Mouse (Mus musculus) midbrain, postnatal 0 days (tissue): ENCODE measurements around the gene Drd3. TPM values are rescaled to one million over a fixed set of nuclear protein-coding genes. Genes with fewer than 3 reads are reported as not detected.
A peak's percentile ranks its signal among the peaks of the same experiment; 100 is the strongest.

Source experiments
- ATAC-seq: fragments of 200-750 bp; cut with Nextera tagmentation; 2 replicates; pipeline ENCODE4 v1.8.0; 2017; ENCODE audit warnings: moderate number of reproducible peaks, mild to moderate bottlenecking, moderate TSS enrichment, moderate library complexity; ENCODE audit not compliant: low FRiP score
- DNase-seq: peaks from one replicate; pipeline ENCODE4 v3.0.0-alpha.2; 2015; ENCODE audit warnings: low spot score
- H3K27ac ChIP-seq: fragments of 300-500 bp; sonication (generic); 2 replicates; pipeline ENCODE4 v1.5.1; 2014; ENCODE audit warnings: low read depth, mild to moderate bottlenecking, low read length, mixed read lengths
- H3K27me3 ChIP-seq: fragments of 300-500 bp; sonication (generic); 2 replicates; pipeline ENCODE4 v1.6.1; 2014; ENCODE audit warnings: low read length, control low read depth, mixed read lengths; ENCODE audit not compliant: insufficient read depth
- H3K36me3 ChIP-seq: fragments of 300-500 bp; sonication (generic); 2 replicates; pipeline ENCODE4 v1.6.1; 2014; ENCODE audit warnings: low read length, control low read depth, mixed read lengths; ENCODE audit not compliant: insufficient read depth
- H3K4me1 ChIP-seq: fragments of 300-500 bp; sonication (generic); 2 replicates; pipeline ENCODE4 v1.6.1; 2014; ENCODE audit warnings: mild to moderate bottlenecking, control low read depth, antibody characterized with exemption, low read length, mixed read lengths; ENCODE audit not compliant: insufficient read depth
- H3K4me2 ChIP-seq: fragments of 300-500 bp; sonication (generic); 2 replicates; pipeline ENCODE4 v1.6.1; 2014; ENCODE audit warnings: low read depth, mild to moderate bottlenecking, low read length, mixed read lengths; ENCODE audit not compliant: poor library complexity, severe bottlenecking
- H3K4me3 ChIP-seq: fragments of 300-500 bp; sonication (generic); 2 replicates; pipeline ENCODE4 v1.5.1; 2014; ENCODE audit warnings: low read depth, mild to moderate bottlenecking, low read length, moderate library complexity
- H3K9ac ChIP-seq: fragments of 300-500 bp; sonication (generic); replicated peaks from 2 replicates; pipeline ENCODE4 v1.6.1; 2014; ENCODE audit warnings: mild to moderate bottlenecking, low read length, moderate library complexity, mixed read lengths; ENCODE audit not compliant: poor library complexity, severe bottlenecking
- H3K9me3 ChIP-seq: fragments of 300-500 bp; sonication (generic); 2 replicates; pipeline ENCODE4 v1.6.1; 2016; ENCODE audit warnings: low read length, control low read depth
- CTCF ChIP-seq: IDR thresholded peaks from 2 replicates; pipeline ENCODE4 v1.5.1; 2016; ENCODE audit warnings: antibody characterized with exemption, mild to moderate bottlenecking
- WGBS: fragments of 180-500 bp; shearing (Covaris S2); extraction: QIAGEN DNeasy Blood & Tissue Kit; methylation state at CpG from one replicate; pipeline ENCODE4 v1.1.7; 2014; 5-methylcytosine and 5-hydroxymethylcytosine counted together
- polyA plus RNA-seq: library from polyadenylated mRNA; unstranded; fragments of >200 nt; fragmentation: Nextera tagmentation; extraction: Ambion mirVana; gene quantifications from 2 replicates; pipeline ENCODE4 v1.2.1, GENCODE M21; 2015
- total RNA-seq: library from RNA; depleted of rRNA; stranded (reverse); fragments of >200 nt; gene quantifications from 2 replicates; pipeline ENCODE4 v1.2.3, GENCODE M21; 2014

Gene Drd3
- total and polyA plus RNA-seq, 2 experiments from 2014 or later = not detected

- DNase-seq = no peak
- 96% methylated on average over 4 of the region's 5 CpGs for WGBS
- Histone ChIP-seq H3K4me3 (no peak overlapping the region), H3K27me3 (no peaks in the 10 kb centered on the region), H3K9me3 (no peaks in the 10 kb centered on the region), H3K27ac (no peak overlapping the region), H3K4me1 (no peaks in the 10 kb centered on the region), H3K4me2 (no peak overlapping the region), H3K9ac (no peak overlapping the region), H3K36me3 (no peaks in the 10 kb centered on the region)
- no peak for ATAC-seq
- no peak for TF ChIP-seq CTCF
These were observed 62.5 kb downstream of the Drd3 start for GRCm38 (mm10) chr16:43816321-43816720.

GRCm38 (mm10) chr16:43818404-43818803 is 64.6 kb downstream of the Drd3 start:
- 94% methylated on average over 6 of the region's 6 CpGs for WGBS
- Histone ChIP-seq H3K4me3 (no peak overlapping the region), H3K27ac (no peak overlapping the region), H3K27me3 (no peaks in the 10 kb centered on the region), H3K9ac (no peak overlapping the region), H3K4me2 (no peak overlapping the region), H3K9me3 (no peaks in the 10 kb centered on the region), H3K4me1 (no peaks in the 10 kb centered on the region), H3K36me3 (no peaks in the 10 kb centered on the region)
- ATAC-seq (no peak), DNase-seq (no peak)
- TF ChIP-seq CTCF = no peak

GRCm38 (mm10) chr16:43827492-43827891 is 73.7 kb downstream of the Drd3 start:
- H3K9ac ChIP-seq = no peak overlapping the region
- no peak overlapping the region for H3K4me3 ChIP-seq
- no peak overlapping the region for H3K27ac ChIP-seq
- WGBS = 78% methylated on average over 3 of the region's 3 CpGs
- ATAC-seq (no peak), DNase-seq (peak; percentile 40)
- H3K4me1 ChIP-seq = no peaks in the 10 kb centered on the region
- H3K36me3 ChIP-seq = no peaks in the 10 kb centered on the region
- H3K4me2 ChIP-seq = no peak overlapping the region
- no peaks in the 10 kb centered on the region for H3K27me3 ChIP-seq
- TF ChIP-seq CTCF = no peak
- no peaks in the 10 kb centered on the region for H3K9me3 ChIP-seq

- Histone ChIP-seq H3K4me3 (no peak overlapping the region), H3K9me3 (no peaks in the 10 kb centered on the region), H3K9ac (no peak overlapping the region), H3K4me1 (no peaks in the 10 kb centered on the region), H3K27me3 (no peaks in the 10 kb centered on the region), H3K4me2 (no peak overlapping the region), H3K27ac (no peak overlapping the region), H3K36me3 (no peaks in the 10 kb centered on the region)
- DNase-seq = no peak
- TF ChIP-seq CTCF = no peak
- ATAC-seq = no peak
- WGBS = 94% methylated on average over 2 of the region's 2 CpGs
These were observed 78.1 kb downstream of the Drd3 start for GRCm38 (mm10) chr16:43831957-43832356.

GRCm38 (mm10) chr16:43841236-43841635 is 87.4 kb downstream of the Drd3 start:
- no peak overlapping the region for H3K4me2 ChIP-seq
- H3K4me1 ChIP-seq = no peaks in the 10 kb centered on the region
- no peaks in the 10 kb centered on the region for H3K27me3 ChIP-seq
- H3K9me3 ChIP-seq = no peaks in the 10 kb centered on the region
- no peak overlapping the region for H3K4me3 ChIP-seq
- DNase-seq (no peak), ATAC-seq (no peak)
- H3K9ac ChIP-seq = no peak overlapping the region
- no peaks in the 10 kb centered on the region for H3K36me3 ChIP-seq
- no peak for TF ChIP-seq CTCF
- no peak overlapping the region for H3K27ac ChIP-seq
- 83% methylated on average over 1 of the region's 1 CpGs for WGBS

- WGBS = 74% methylated on average over 1 of the region's 1 CpGs
- H3K27ac ChIP-seq = no peak overlapping the region
- H3K4me3 ChIP-seq = no peak overlapping the region
- ATAC-seq (no peak), DNase-seq (no peak)
- no peak overlapping the region for H3K4me2 ChIP-seq
- no peaks in the 10 kb centered on the region for H3K27me3 ChIP-seq
- no peaks in the 10 kb centered on the region for H3K9me3 ChIP-seq
- no peak for TF ChIP-seq CTCF
- no peaks in the 10 kb centered on the region for H3K4me1 ChIP-seq
- H3K36me3 ChIP-seq = no peaks in the 10 kb centered on the region
- H3K9ac ChIP-seq = no peak overlapping the region
These were observed 96.0 kb downstream of the Drd3 start for GRCm38 (mm10) chr16:43849839-43850238.
